Mouse (Mus musculus) intestine, postnatal 0 days (tissue): ENCODE measurements around the gene Drd1. TPM values are rescaled to one million over a fixed set of nuclear protein-coding genes. Genes with fewer than 3 reads are reported as not detected.
A peak's percentile ranks its signal among the peaks of the same experiment; 100 is the strongest.

Experiments used
- ATAC-seq: fragments of 200-750 bp; cut with Nextera tagmentation; 2 replicates; pipeline ENCODE4 v1.8.0; 2017; ENCODE audit warnings: mild to moderate bottlenecking, moderate TSS enrichment, moderate library complexity
- H3K27ac ChIP-seq: fragments of 300-500 bp; sonication (generic); 2 replicates; pipeline ENCODE4 v1.5.1; 2014; ENCODE audit warnings: mild to moderate bottlenecking, low read depth, low read length, moderate library complexity
- H3K27me3 ChIP-seq: fragments of 300-500 bp; sonication (generic); replicated peaks from 2 replicates; pipeline ENCODE4 v1.6.1; 2014; ENCODE audit warnings: low read length, mixed read lengths; ENCODE audit not compliant: control insufficient read depth, insufficient read depth
- H3K36me3 ChIP-seq: fragments of 300-500 bp; sonication (generic); 2 replicates; pipeline ENCODE4 v1.6.1; 2014; ENCODE audit warnings: mild to moderate bottlenecking, moderate library complexity; ENCODE audit not compliant: control insufficient read depth, insufficient read depth
- H3K4me1 ChIP-seq: fragments of 300-500 bp; sonication (generic); replicated peaks from 2 replicates; pipeline ENCODE4 v1.6.1; 2014; ENCODE audit warnings: antibody characterized with exemption, low read length, mixed read lengths; ENCODE audit not compliant: control insufficient read depth, insufficient read depth
- H3K4me2 ChIP-seq: fragments of 300-500 bp; sonication (generic); replicated peaks from 2 replicates; pipeline ENCODE4 v1.6.1; 2014; ENCODE audit warnings: low read depth, mild to moderate bottlenecking, moderate library complexity
- H3K4me3 ChIP-seq: fragments of 300-500 bp; sonication (generic); 2 replicates; pipeline ENCODE4 v1.5.1; 2014; ENCODE audit warnings: low read depth, low read length
- H3K9ac ChIP-seq: fragments of 300-500 bp; sonication (generic); 2 replicates; pipeline ENCODE4 v1.6.1; 2014; ENCODE audit warnings: mild to moderate bottlenecking, low read depth, low read length
- H3K9me3 ChIP-seq: fragments of 300-500 bp; sonication (generic); 2 replicates; pipeline ENCODE4 v1.6.1; 2016; ENCODE audit warnings: mixed run types; ENCODE audit not compliant: control insufficient read depth
- CTCF ChIP-seq: sonication (generic); IDR thresholded peaks from 2 replicates; pipeline ENCODE4 v1.5.1; 2016; ENCODE audit warnings: low read depth, mild to moderate bottlenecking, control low read depth, antibody characterized with exemption, moderate library complexity
- WGBS: fragments of 180-500 bp; shearing (Covaris S2); extraction: QIAGEN DNeasy Blood & Tissue Kit; methylation state at CpG from one replicate; pipeline ENCODE4 v1.1.7; 2014; 5-methylcytosine and 5-hydroxymethylcytosine counted together
- polyA plus RNA-seq: library from polyadenylated mRNA; unstranded; fragments of >200 nt; fragmentation: Nextera tagmentation; extraction: Ambion mirVana; gene quantifications from 2 replicates; pipeline ENCODE4 v1.2.1, GENCODE M21; 2015

Drd1 gene
- polyA plus RNA-seq, result 0.04 and 0.20 TPM in 2 replicates

DNA sequence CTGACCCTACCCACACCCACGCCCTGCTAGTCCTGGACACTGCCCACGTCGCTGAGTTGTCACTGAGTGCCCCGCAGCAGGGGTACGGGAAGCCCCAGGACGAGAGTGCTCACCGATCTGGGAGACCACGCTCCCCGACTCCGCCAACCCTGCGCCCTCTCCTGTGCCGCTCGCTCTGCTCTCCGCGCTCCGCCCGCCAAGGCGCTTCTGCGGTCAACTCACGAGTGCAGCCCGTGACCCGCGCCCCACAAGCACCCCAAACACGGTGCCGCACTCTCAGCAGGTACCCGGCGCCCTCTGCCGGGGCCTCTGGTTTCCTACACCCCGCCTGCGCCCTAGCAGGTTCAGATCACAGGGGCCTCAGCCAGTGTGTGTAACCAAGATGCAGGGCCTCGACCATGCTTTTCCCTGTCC is at the start of gene Drd1:
TSS of gene Drd1 (minus strand) at position 258 of the 414 bp plus-strand sequence.
- H3K4me1 ChIP-seq, result no peaks in the 10 kb centered on the region
- TF ChIP-seq CTCF, result peak; percentile 89
- 1% methylated on average over 31 of the region's 31 CpGs for WGBS
- no peak within 1 kb of the TSS for H3K27ac ChIP-seq
- H3K9me3 ChIP-seq, result no peaks in the 10 kb centered on the region
- peak within 1 kb of the TSS; percentile 67 for H3K4me2 ChIP-seq
- peak within 1 kb of the TSS; percentile 37 for H3K4me3 ChIP-seq
- ATAC-seq, result no peak
- 0 out of 2 replicates have a peak within 1 kb of the TSS, but pooled peaks have one; percentile 1 for H3K9ac ChIP-seq
- peaks cover 28% of the 10 kb centered on the region for H3K27me3 ChIP-seq
- no peaks in the 10 kb centered on the region for H3K36me3 ChIP-seq

DNA sequence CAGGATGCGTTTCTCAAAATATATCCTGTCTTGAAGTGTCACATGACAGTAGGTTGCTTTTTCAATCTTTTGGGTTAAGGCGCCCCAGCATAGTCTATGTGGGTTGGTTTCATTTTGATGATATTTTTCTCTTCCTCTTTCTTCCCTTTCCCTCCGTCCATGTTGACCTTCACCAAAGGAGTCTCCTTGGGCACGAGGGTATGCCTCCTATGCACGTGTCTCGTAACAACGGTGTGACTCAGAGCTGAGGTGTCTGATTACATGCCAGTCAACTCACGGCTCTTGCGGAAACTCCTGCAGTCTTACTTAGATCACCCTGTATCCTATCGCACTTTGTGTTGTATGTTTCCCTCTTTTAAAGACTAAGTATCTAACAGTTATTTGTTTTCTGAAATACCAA is 48.4 kb upstream of the Drd1 start:
- no peak for ATAC-seq
- TF ChIP-seq CTCF, result no peak
- WGBS, result 81% methylated on average over 10 of the region's 10 CpGs

DNA sequence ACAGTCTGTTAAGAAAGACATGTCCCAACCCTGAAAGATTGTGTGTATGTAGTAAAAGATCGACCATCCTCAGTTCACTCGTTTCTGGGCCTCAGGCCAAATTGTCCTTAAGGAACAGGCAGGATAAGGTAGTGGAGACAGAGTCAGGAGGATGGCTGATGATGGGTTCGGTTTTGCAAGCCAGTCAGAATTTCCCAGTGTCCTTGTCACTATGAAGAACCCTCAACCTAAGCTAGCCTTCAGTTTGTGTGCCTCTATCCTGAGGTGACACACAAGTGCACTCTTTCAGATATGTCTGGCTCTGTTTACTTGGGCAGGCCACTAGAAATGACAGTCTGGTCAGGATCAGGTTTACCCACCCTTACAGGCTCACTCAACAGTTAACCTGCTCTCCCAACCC is 47.8 kb upstream of the Drd1 start:
- H3K27ac ChIP-seq, result no peak overlapping the region
- H3K36me3 ChIP-seq, result peaks cover 43% of the 10 kb centered on the region
- no peak overlapping the region for H3K4me2 ChIP-seq
- 88% methylated on average over 3 of the region's 3 CpGs for WGBS
- ATAC-seq, result no peak
- TF ChIP-seq CTCF, result no peak
- H3K9ac ChIP-seq, result no peak overlapping the region
- no peaks in the 10 kb centered on the region; the same call in 1 of the 2 replicates for H3K4me1 ChIP-seq
- H3K9me3 ChIP-seq, result no peaks in the 10 kb centered on the region
- no peaks in the 10 kb centered on the region for H3K27me3 ChIP-seq
- no peak overlapping the region for H3K4me3 ChIP-seq

More for the DNA sequence above, 48.4 kb upstream of the Drd1 start:
- Histone ChIP-seq H3K4me3 (no peak overlapping the region), H3K27me3 (no peaks in the 10 kb centered on the region), H3K4me2 (no peak overlapping the region), H3K27ac (no peak overlapping the region), H3K9ac (no peak overlapping the region), H3K36me3 (peaks cover 42% of the 10 kb centered on the region), H3K4me1 (no peaks in the 10 kb centered on the region; the same call in 1 of the 2 replicates), H3K9me3 (no peaks in the 10 kb centered on the region)

DNA sequence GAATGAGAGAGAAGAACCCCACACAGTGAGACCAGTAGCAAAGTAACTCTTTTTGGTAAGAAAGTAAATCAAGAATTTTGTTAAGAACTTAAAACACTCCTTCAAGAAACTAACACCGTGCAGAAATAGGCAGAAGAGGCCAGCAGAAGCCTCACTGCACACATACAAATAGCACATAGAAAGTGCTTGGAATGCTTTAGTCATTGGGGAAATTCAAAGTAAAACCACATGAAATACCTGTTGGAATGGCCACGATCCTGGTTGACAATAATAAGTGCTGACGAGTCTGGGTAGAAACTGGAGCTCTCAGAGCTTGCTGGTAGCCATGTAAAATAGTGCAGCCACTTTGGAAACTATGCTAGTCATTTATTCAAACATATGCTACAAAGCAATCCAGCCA is 46.6 kb upstream of the Drd1 start:
- Histone ChIP-seq H3K4me3 (no peak overlapping the region), H3K36me3 (peaks cover 48% of the 10 kb centered on the region), H3K4me2 (no peak overlapping the region), H3K4me1 (no peaks in the 10 kb centered on the region; the same call in 1 of the 2 replicates), H3K9ac (no peak overlapping the region), H3K9me3 (no peaks in the 10 kb centered on the region), H3K27ac (no peak overlapping the region), H3K27me3 (no peaks in the 10 kb centered on the region)
- no peak for ATAC-seq
- TF ChIP-seq CTCF, result no peak
- 85% methylated on average over 3 of the region's 3 CpGs for WGBS

DNA sequence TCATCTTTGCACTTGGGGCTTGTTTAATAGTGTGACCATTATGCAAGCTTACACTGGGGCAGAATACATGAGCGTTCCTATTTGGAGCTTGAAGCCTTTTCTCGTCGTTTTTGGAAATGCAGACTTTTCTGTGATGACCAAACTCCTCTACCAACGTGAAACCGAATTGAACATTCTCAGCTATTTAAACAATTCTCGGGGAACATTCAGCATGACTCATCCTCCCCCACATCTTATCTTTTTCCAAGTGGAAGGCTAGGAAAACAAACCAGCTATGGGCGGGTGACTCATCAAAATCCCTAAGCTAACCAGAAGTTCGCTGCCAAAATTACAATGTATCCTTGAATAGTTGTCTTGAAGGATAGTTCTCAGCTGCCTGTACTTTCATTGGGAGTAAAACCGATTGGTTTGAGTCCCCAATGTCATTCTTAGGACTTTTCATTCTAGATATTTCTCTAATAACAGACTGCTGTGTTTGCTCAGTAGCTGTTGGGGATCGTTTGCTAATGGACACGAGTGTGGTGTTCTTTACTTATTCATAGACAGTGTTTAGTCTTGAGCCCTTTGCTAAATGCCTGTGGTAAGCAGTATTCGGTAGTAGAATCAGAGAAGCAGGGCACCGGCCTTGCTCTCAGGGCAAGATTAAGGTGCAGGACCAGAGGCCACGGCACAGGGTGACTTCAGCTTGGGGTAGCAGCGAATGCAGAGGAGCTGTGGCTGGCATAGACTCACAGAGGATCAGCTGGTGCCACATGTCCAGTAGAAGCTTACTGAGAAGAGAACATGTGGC is 45.7 kb upstream of the Drd1 start:
- Histone ChIP-seq H3K36me3 (peaks cover 48% of the 10 kb centered on the region), H3K4me2 (no peak overlapping the region), H3K4me3 (no peak overlapping the region), H3K9me3 (no peaks in the 10 kb centered on the region), H3K27ac (no peak overlapping the region), H3K4me1 (no peaks in the 10 kb centered on the region; the same call in 1 of the 2 replicates), H3K27me3 (no peaks in the 10 kb centered on the region), H3K9ac (no peak overlapping the region)
- 59% methylated on average over 15 of the region's 15 CpGs for WGBS
- ATAC-seq, result peak; percentile 19; the same call in 1 of the 2 replicates
- TF ChIP-seq CTCF, result no peak

DNA sequence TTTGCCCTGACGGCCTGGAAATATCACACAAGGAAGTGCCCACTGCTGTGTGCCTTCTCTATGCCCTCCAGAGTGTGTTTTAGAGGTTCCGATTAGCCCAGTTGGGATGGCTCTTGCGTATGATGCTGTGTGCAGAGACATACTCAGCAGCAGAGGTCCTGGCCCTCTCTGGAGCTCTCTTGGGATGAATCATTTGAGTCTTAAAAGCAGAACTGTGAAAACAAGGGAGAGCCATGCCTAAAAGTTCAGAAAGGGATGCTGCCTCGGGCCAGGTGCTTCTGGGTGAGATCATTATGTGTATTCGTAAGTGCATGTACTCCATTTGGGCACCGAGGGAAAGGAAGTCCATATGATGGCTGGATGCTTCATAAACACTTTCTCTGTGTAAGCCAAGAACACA is 42.3 kb upstream of the Drd1 start:
- no peaks in the 10 kb centered on the region for H3K9me3 ChIP-seq
- no peak overlapping the region for H3K9ac ChIP-seq
- 88% methylated on average over 6 of the region's 6 CpGs for WGBS
- no peak overlapping the region for H3K4me3 ChIP-seq
- no peak for TF ChIP-seq CTCF
- H3K4me1 ChIP-seq, result no peaks in the 10 kb centered on the region; the same call in 1 of the 2 replicates
- H3K4me2 ChIP-seq, result no peak overlapping the region
- H3K27ac ChIP-seq, result no peak overlapping the region
- H3K27me3 ChIP-seq, result no peaks in the 10 kb centered on the region
- peaks cover 65% of the 10 kb centered on the region for H3K36me3 ChIP-seq
- ATAC-seq, result no peak
